Mouse (Mus musculus) thymus, adult 2 months (tissue): ENCODE measurements around the gene Wscd2.

Source experiments
- CTCF ChIP-seq: fragments of 200-500 bp; IDR thresholded peaks from 2 replicates; pipeline ENCODE4 v1.5.1; 2012; ENCODE audit warnings: mild to moderate bottlenecking, control low read depth, low read length, moderate library complexity, borderline replicate concordance; ENCODE audit not compliant: control insufficient read depth, poor library complexity, insufficient read depth; ENCODE audit errors: extremely low read depth
- POLR2A ChIP-seq: fragments of 200-500 bp; IDR thresholded peaks from 2 replicates; pipeline ENCODE4 v1.6.1; 2012; ENCODE audit warnings: mild to moderate bottlenecking, low read length, control low read depth, moderate library complexity; ENCODE audit not compliant: control insufficient read depth, poor library complexity, insufficient read depth; ENCODE audit errors: extremely low read depth

- TF ChIP-seq POLR2A (no peak), CTCF (no peak)
Measured at GRCm38 (mm10) chr5:113583424-113584162, 93.5 kb downstream of the Wscd2 start.
